In the genomic region with DNA sequence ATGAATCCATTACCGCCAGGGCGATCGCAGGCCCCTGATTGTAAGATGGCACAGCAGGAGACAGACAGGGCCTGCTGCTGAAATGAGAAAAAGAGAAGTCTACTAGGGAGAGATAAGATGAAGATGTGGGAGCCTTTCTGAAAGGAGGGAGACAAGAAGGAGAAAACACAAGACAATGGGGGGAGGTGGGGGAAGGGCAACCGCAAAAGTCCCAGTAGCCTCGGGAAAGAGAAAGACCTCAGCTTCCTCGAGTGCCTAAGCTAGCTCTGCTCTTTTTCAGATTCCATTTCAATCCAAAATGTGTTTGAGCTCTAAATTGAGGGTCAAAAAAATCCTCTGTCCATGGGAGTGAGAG, we compare ENCODE assay signal across 9 mouse cellular contexts. TPM values are rescaled to one million over a fixed set of nuclear protein-coding genes. Genes with fewer than 3 reads are reported as not detected.
DNase-seq lines count a peak whose midpoint lies in the region; ATAC-seq and TF ChIP-seq lines count a peak whose summit lies in the region.
"Had no signal": no experiment of that assay in that cellular context is flagged by ENCODE, and none has a peak within 500 bp of the region (broad histone marks: within the 10 kb centered on the region; RNA-seq: fewer than 3 reads in every experiment).

No protein-coding gene starts in this region.

- H3K27me3 ChIP-seq in heart, embryonic 12.5 days (replicated peaks) = no peaks in the 10 kb centered on the region; the same call in 1 of the 2 replicates
- H3K27me3 ChIP-seq in lung, postnatal 0 days (replicated peaks; ENCODE audit: insufficient read depth, low read length) = no peaks in the 10 kb centered on the region
- H3K27me3 ChIP-seq in liver, embryonic 15.5 days = no peaks in the 10 kb centered on the region

- H3K9ac ChIP-seq in heart, embryonic 12.5 days = no peak overlapping the region
- H3K9ac ChIP-seq in lung, postnatal 0 days (replicated peaks; ENCODE audit: low read depth) = no peak overlapping the region
- no peak overlapping the region for H3K9ac ChIP-seq in liver, embryonic 15.5 days

- no peak overlapping the region for H3K27ac ChIP-seq in heart, embryonic 12.5 days (ENCODE audit: poor library complexity, severe bottlenecking)
- peak overlapping the region; percentile 62 for H3K27ac ChIP-seq in lung, postnatal 0 days (ENCODE audit: low read length)
- no peak overlapping the region for H3K27ac ChIP-seq in liver, embryonic 15.5 days (replicated peaks)
- H3K27ac ChIP-seq in gastrocnemius, adult 2 months = no peak overlapping the region

- H3K4me1 ChIP-seq in heart, embryonic 12.5 days (replicated peaks) = peaks cover 33% of the 10 kb centered on the region
- H3K4me1 ChIP-seq in lung, postnatal 0 days (ENCODE audit: insufficient read depth, low read depth, low read length) = no peaks in the 10 kb centered on the region
- H3K4me1 ChIP-seq in liver, embryonic 15.5 days (replicated peaks) = peaks cover 26% of the 10 kb centered on the region

- no peak for ATAC-seq in heart, embryonic 12.5 days (ENCODE audit: insufficient number of reproducible peaks, low FRiP score)
- no peak for ATAC-seq in lung, postnatal 0 days
- ATAC-seq in liver, embryonic 15.5 days (ENCODE audit: insufficient read depth) = no peak

- H3K4me2 ChIP-seq in heart, embryonic 12.5 days = peak overlapping the region; percentile 24
- peak overlapping the region; percentile 17 for H3K4me2 ChIP-seq in lung, postnatal 0 days (replicated peaks; ENCODE audit: low read depth, low read length)
- H3K4me2 ChIP-seq in liver, embryonic 15.5 days = peak overlapping the region; percentile 29; the same call in 1 of the 2 replicates

- no peak for TF ChIP-seq CTCF in lung, postnatal 0 days (IDR thresholded peaks at IDR 0.05)
- no peak for TF ChIP-seq CTCF in brain, embryonic 14.5 days (IDR thresholded peaks at IDR 0.05; ENCODE audit: borderline replicate concordance, extremely low read depth, insufficient read depth, insufficient read length)
- TF ChIP-seq CTCF in gastrocnemius, adult 2 months (IDR thresholded peaks at IDR 0.05) = no peak

- no peak for TF ChIP-seq EP300 in lung, postnatal 0 days (IDR thresholded peaks at IDR 0.05)

- no peak for DNase-seq in heart, postnatal 14 days
- no peak for DNase-seq in lung, postnatal 0 days (ENCODE audit: low spot score)
- no peak for DNase-seq in lung, postnatal 10 days
- peak; percentile 42 for DNase-seq in brain, embryonic 14.5 days (ENCODE audit: low read depth)
- DNase-seq in adrenal gland, postnatal 10 days = no peak
- DNase-seq in gastrocnemius, adult 2 months = no peak
- DNase-seq: gastrocnemius, postnatal 14 days had no signal

- 6% methylated on average over 6 of the region's 6 CpGs for WGBS in heart, embryonic 12.5 days
- 34% methylated on average over 6 of the region's 6 CpGs for WGBS in lung, postnatal 0 days
- 6% methylated on average over 6 of the region's 6 CpGs for WGBS in liver, embryonic 15.5 days (ENCODE audit: insufficient replicate concordance)

- H3K4me3 ChIP-seq in heart, embryonic 12.5 days = no peak overlapping the region
- H3K4me3 ChIP-seq in lung, postnatal 0 days (ENCODE audit: low read depth, low read length) = no peak overlapping the region; the same call in 1 of the 2 replicates
- no peak overlapping the region for H3K4me3 ChIP-seq in liver, embryonic 15.5 days (replicated peaks)
- no peak overlapping the region for H3K4me3 ChIP-seq in gastrocnemius, adult 2 months

- H3K36me3 ChIP-seq in heart, embryonic 12.5 days = no peaks in the 10 kb centered on the region
- no peaks in the 10 kb centered on the region for H3K36me3 ChIP-seq in lung, postnatal 0 days (ENCODE audit: insufficient read depth, low read length)
- no peaks in the 10 kb centered on the region for H3K36me3 ChIP-seq in liver, embryonic 15.5 days (replicated peaks)

- intact Hi-C loops in heart, postnatal 14 days (cut with DNase I) = no loop called here
- intact Hi-C loops in gastrocnemius, adult 2 months (cut with DNase I) = no loop called here

- no peaks in the 10 kb centered on the region for H3K9me3 ChIP-seq in heart, embryonic 12.5 days (replicated peaks)
- no peaks in the 10 kb centered on the region for H3K9me3 ChIP-seq in lung, postnatal 0 days (ENCODE audit: low read length)
- H3K9me3 ChIP-seq in liver, embryonic 15.5 days (replicated peaks) = no peaks in the 10 kb centered on the region

- TF ChIP-seq POLR2A in brain, embryonic 14.5 days (IDR thresholded peaks at IDR 0.05; ENCODE audit: borderline replicate concordance, extremely low read depth, insufficient read depth, insufficient read length, poor library complexity, severe bottlenecking) = no peak

RNA-seq across cellular contexts. Expression of a gene that starts 1.8 kb away (rescaled TPM):
- polyA plus RNA-seq in heart, embryonic 12.5 days (2016; fragmentation: Nextera tagmentation; extraction: Ambion mirVana) = 0.44 and 0.46 TPM in 2 replicates
- total RNA-seq in heart, postnatal 14 days (2021) = 1 to 10 TPM; 1.5 to 2.2 TPM
- polyA plus RNA-seq in lung, postnatal 0 days (2015; fragmentation: Nextera tagmentation; extraction: Ambion mirVana) = 53.8 and 60.8 TPM in 2 replicates
- 0.38 and 0.51 TPM in 2 replicates for polyA plus RNA-seq in brain, embryonic 14.5 days (2012; rRNA removed)
- polyA plus RNA-seq in liver, embryonic 15.5 days (2015; fragmentation: Nextera tagmentation; extraction: Ambion mirVana) = 0.17 and 0.35 TPM in 2 replicates
- total RNA-seq in adrenal gland, postnatal 10 days (2021) = under 1 TPM; 0.30 to 0.51 TPM
- under 1 TPM in 1 of 2 experiments, not detected in 1; 0.36 TPM for total RNA-seq in gastrocnemius, adult 2 months (2021)
- total RNA-seq: gastrocnemius, postnatal 14 days had no signal

RNA-seq across cellular contexts. Expression of a gene that starts 32.4 kb away (rescaled TPM):
- 82.2 and 84.1 TPM in 2 replicates for polyA plus RNA-seq in heart, embryonic 12.5 days (2016; fragmentation: Nextera tagmentation; extraction: Ambion mirVana)
- 10 to 100 TPM; 25.5 to 29.4 TPM for total RNA-seq in heart, postnatal 14 days (2021)
- polyA plus RNA-seq in lung, postnatal 0 days (2015; fragmentation: Nextera tagmentation; extraction: Ambion mirVana) = 76.0 and 79.4 TPM in 2 replicates
- 73.9 and 77.3 TPM in 2 replicates for polyA plus RNA-seq in brain, embryonic 14.5 days (2012; rRNA removed)
- 32.6 and 36.1 TPM in 2 replicates for polyA plus RNA-seq in liver, embryonic 15.5 days (2015; fragmentation: Nextera tagmentation; extraction: Ambion mirVana)
- 10 to 100 TPM; 62.0 to 72.7 TPM for total RNA-seq in adrenal gland, postnatal 10 days (2021)
- total RNA-seq in gastrocnemius, adult 2 months (2021) = 10 to 100 TPM; 10.4 to 11.9 TPM

RNA-seq across cellular contexts. Expression of a gene that starts 58.5 kb away (rescaled TPM):
- polyA plus RNA-seq in heart, embryonic 12.5 days (2016; fragmentation: Nextera tagmentation; extraction: Ambion mirVana) = 3.9 and 4.0 TPM in 2 replicates
- total RNA-seq in heart, postnatal 14 days (2021) = 1 to 10 TPM; 1.3 to 2.0 TPM
- polyA plus RNA-seq in lung, postnatal 0 days (2015; fragmentation: Nextera tagmentation; extraction: Ambion mirVana) = 26.8 and 29.3 TPM in 2 replicates
- polyA plus RNA-seq in brain, embryonic 14.5 days (2012; rRNA removed) = 13.0 and 13.2 TPM in 2 replicates
- 10.1 and 11.1 TPM in 2 replicates for polyA plus RNA-seq in liver, embryonic 15.5 days (2015; fragmentation: Nextera tagmentation; extraction: Ambion mirVana)
- total RNA-seq in adrenal gland, postnatal 10 days (2021) = 1 to 10 TPM; 5.3 to 6.5 TPM
- 1 to 10 TPM in 1 of 2 experiments, under 1 TPM in 1; 0.87 to 1.0 TPM for total RNA-seq in gastrocnemius, adult 2 months (2021)

RNA-seq across cellular contexts. Expression of a gene that starts 58.9 kb away (rescaled TPM):
- 0.08 TPM in 1 of 2 replicates, not detected in the other for polyA plus RNA-seq in heart, embryonic 12.5 days (2016; fragmentation: Nextera tagmentation; extraction: Ambion mirVana)
- under 1 TPM; 0.22 to 0.33 TPM for total RNA-seq in heart, postnatal 14 days (2021)
- 0.19 and 0.39 TPM in 2 replicates for polyA plus RNA-seq in lung, postnatal 0 days (2015; fragmentation: Nextera tagmentation; extraction: Ambion mirVana)
- 0.26 and 0.37 TPM in 2 replicates for polyA plus RNA-seq in brain, embryonic 14.5 days (2012; rRNA removed)
- polyA plus RNA-seq in liver, embryonic 15.5 days (2015; fragmentation: Nextera tagmentation; extraction: Ambion mirVana) = 0.60 and 0.67 TPM in 2 replicates
- 1 to 10 TPM; 3.1 to 3.3 TPM for total RNA-seq in adrenal gland, postnatal 10 days (2021)
- total RNA-seq in gastrocnemius, adult 2 months (2021) = under 1 TPM; 0.26 to 0.45 TPM

Comparison
In these comparisons a context has a peak if more than half of its experiments do, and no peak if none do; other contexts are left out.
1. RNA of a gene that starts 1.8 kb away (polyA plus RNA-seq): 53.8 to 60.8 TPM in lung, postnatal 0 days; 0.38 to 0.51 TPM in brain, embryonic 14.5 days, 0.44 to 0.46 TPM in heart, embryonic 12.5 days and 0.17 to 0.35 TPM in liver, embryonic 15.5 days; every median in the first group is over 10 times any median in the second.
2. Peak in every context shown above with its lines, with median percentiles within 50 percentile points of each other: H3K4me2 ChIP-seq.